Mouse (Mus musculus): Measurements from ENCODE around the gene Kcnn1.

DNA sequence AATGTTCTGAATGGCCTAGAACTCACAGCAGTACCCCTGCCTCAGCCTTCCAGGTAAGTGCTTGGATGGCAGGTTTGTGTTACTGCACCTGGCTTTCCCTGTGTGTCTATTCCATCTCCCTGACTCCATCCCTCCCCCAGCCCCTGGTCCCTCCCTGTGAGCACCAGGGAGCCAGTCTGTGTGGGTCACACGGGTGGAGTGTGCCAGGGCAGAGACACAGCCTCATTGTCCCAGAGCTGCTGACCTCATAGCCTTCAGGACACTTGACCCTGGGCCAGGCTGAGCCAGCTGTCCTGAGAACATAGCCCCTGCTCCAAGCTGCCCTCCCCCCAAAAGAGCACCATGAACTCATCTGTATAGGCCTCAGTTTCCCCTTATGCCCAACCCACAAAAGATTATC, 55.8 kb downstream of the Kcnn1 start:
- TF ChIP-seq CTCF (IDR thresholded peaks at IDR 0.05; ENCODE audit: low read depth, low read length) = no peak
- TF ChIP-seq EP300 (IDR thresholded peaks at IDR 0.05; ENCODE audit: insufficient read depth, low read depth, low read length) = no peak
